Mouse (Mus musculus) kidney, embryonic 16.5 days (tissue): ENCODE data around the gene Tas2r143. TPM values are rescaled to one million over a fixed set of nuclear protein-coding genes. Genes with fewer than 3 reads are reported as not detected.

Source experiments
- ATAC-seq: fragments of 200-750 bp; cut with Nextera tagmentation; 2 replicates; pipeline ENCODE4 v1.8.0; 2017; ENCODE audit warnings: moderate TSS enrichment; ENCODE audit not compliant: low FRiP score, low TSS enrichment
- H3K27ac ChIP-seq: fragments of 300-500 bp; sonication (generic); 2 replicates; pipeline ENCODE4 v1.5.1; 2014; ENCODE audit warnings: low read length
- H3K27me3 ChIP-seq: fragments of 300-500 bp; sonication (generic); 2 replicates; pipeline ENCODE4 v1.6.1; 2014; ENCODE audit warnings: low read length, control low read depth, mixed read lengths; ENCODE audit not compliant: insufficient read depth
- H3K36me3 ChIP-seq: fragments of 300-500 bp; sonication (generic); 2 replicates; pipeline ENCODE4 v1.6.1; 2014; ENCODE audit warnings: low read length, control low read depth, mixed read lengths; ENCODE audit not compliant: insufficient read depth
- H3K4me1 ChIP-seq: fragments of 300-500 bp; sonication (generic); 2 replicates; pipeline ENCODE4 v1.6.1; 2014; ENCODE audit warnings: low read length, control low read depth, mixed read lengths; ENCODE audit not compliant: insufficient read depth
- H3K4me2 ChIP-seq: fragments of 300-500 bp; sonication (generic); replicated peaks from 2 replicates; pipeline ENCODE4 v1.6.1; 2014; ENCODE audit warnings: low read depth, low read length
- H3K4me3 ChIP-seq: fragments of 300-500 bp; sonication (generic); 2 replicates; pipeline ENCODE4 v1.5.1; 2014; ENCODE audit warnings: mild to moderate bottlenecking, low read length
- H3K9ac ChIP-seq: fragments of 300-500 bp; sonication (generic); replicated peaks from 2 replicates; pipeline ENCODE4 v1.6.1; 2014; ENCODE audit warnings: low read length
- H3K9me3 ChIP-seq: fragments of 300-500 bp; sonication (generic); 2 replicates; pipeline ENCODE4 v1.6.1; 2016; ENCODE audit warnings: low read length, control low read depth
- WGBS: fragments of 180-500 bp; shearing (Covaris S2); extraction: QIAGEN DNeasy Blood & Tissue Kit; methylation state at CpG from one replicate; pipeline ENCODE4 v1.1.7; 2014; 5-methylcytosine and 5-hydroxymethylcytosine counted together
- polyA plus RNA-seq: library from polyadenylated mRNA; unstranded; fragments of >200 nt; fragmentation: Nextera tagmentation; extraction: Ambion mirVana; gene quantifications from 2 replicates; pipeline ENCODE4 v1.2.1, GENCODE M21; 2015

Gene Tas2r143
- polyA plus RNA-seq, 1 experiment from 2014 or later, result not detected

GRCm38 (mm10) chr6:42364607-42365006, 35.4 kb upstream of the Tas2r143 start:
- WGBS, result 81% methylated on average over 15 of the region's 15 CpGs
- H3K9ac ChIP-seq, result no peak overlapping the region
- no peaks in the 10 kb centered on the region for H3K27me3 ChIP-seq
- H3K4me3 ChIP-seq, result no peak overlapping the region
- H3K9me3 ChIP-seq, result no peaks in the 10 kb centered on the region
- no peaks in the 10 kb centered on the region for H3K4me1 ChIP-seq
- no peak overlapping the region for H3K27ac ChIP-seq
- H3K4me2 ChIP-seq, result no peak overlapping the region
- ATAC-seq, result no peak
- H3K36me3 ChIP-seq, result peaks cover 18% of the 10 kb centered on the region; the same call in 1 of the 2 replicates

GRCm38 (mm10) chr6:42365215-42365614, 34.8 kb upstream of the Tas2r143 start:
- Histone ChIP-seq H3K4me1 (no peaks in the 10 kb centered on the region), H3K4me3 (no peak overlapping the region), H3K9me3 (no peaks in the 10 kb centered on the region), H3K4me2 (no peak overlapping the region), H3K27me3 (no peaks in the 10 kb centered on the region), H3K27ac (no peak overlapping the region), H3K36me3 (peaks cover 12% of the 10 kb centered on the region; the same call in 1 of the 2 replicates), H3K9ac (no peak overlapping the region)
- WGBS, result 85% methylated on average over 6 of the region's 6 CpGs
- no peak for ATAC-seq

GRCm38 (mm10) chr6:42369870-42370269, 30.2 kb upstream of the Tas2r143 start:
- 21% methylated on average over 3 of the region's 3 CpGs for WGBS
- Histone ChIP-seq H3K9me3 (no peaks in the 10 kb centered on the region), H3K4me2 (no peak overlapping the region), H3K4me1 (peaks cover 17% of the 10 kb centered on the region), H3K9ac (no peak overlapping the region), H3K27me3 (no peaks in the 10 kb centered on the region), H3K4me3 (no peak overlapping the region), H3K27ac (no peak overlapping the region), H3K36me3 (no peaks in the 10 kb centered on the region)
- no peak for ATAC-seq

GRCm38 (mm10) chr6:42370630-42371363, 29.2 kb upstream of the Tas2r143 start:
- no peaks in the 10 kb centered on the region for H3K36me3 ChIP-seq
- WGBS, result 58% methylated on average over 4 of the region's 4 CpGs
- no peak overlapping the region for H3K4me3 ChIP-seq
- ATAC-seq, result no peak
- no peak overlapping the region for H3K9ac ChIP-seq
- no peak overlapping the region for H3K4me2 ChIP-seq
- no peaks in the 10 kb centered on the region for H3K27me3 ChIP-seq
- H3K27ac ChIP-seq, result no peak overlapping the region
- H3K4me1 ChIP-seq, result peaks cover 17% of the 10 kb centered on the region
- no peaks in the 10 kb centered on the region for H3K9me3 ChIP-seq

- 10% methylated on average over 3 of the region's 3 CpGs for WGBS
- H3K9ac ChIP-seq, result no peak overlapping the region
Observed at GRCm38 (mm10) chr6:42372001-42372400, 28.0 kb upstream of the Tas2r143 start.

GRCm38 (mm10) chr6:42372421-42372815, 27.6 kb upstream of the Tas2r143 start:
- peaks cover 21% of the 10 kb centered on the region for H3K4me1 ChIP-seq
- no peaks in the 10 kb centered on the region for H3K27me3 ChIP-seq
- H3K36me3 ChIP-seq, result no peaks in the 10 kb centered on the region
- H3K4me3 ChIP-seq, result peak overlapping the region; percentile 51
- H3K9ac ChIP-seq, result peak overlapping the region; percentile 62
- 17% methylated on average over 9 of the region's 9 CpGs for WGBS
- peak overlapping the region; percentile 77 for H3K4me2 ChIP-seq
- no peaks in the 10 kb centered on the region for H3K9me3 ChIP-seq
- no peak overlapping the region for H3K27ac ChIP-seq
- peak; percentile 39 for ATAC-seq

More at GRCm38 (mm10) chr6:42372001-42372400, 28.0 kb upstream of the Tas2r143 start:
- H3K27me3 ChIP-seq, result no peaks in the 10 kb centered on the region
- H3K4me2 ChIP-seq, result peak overlapping the region; percentile 77
- peak; percentile 6 for ATAC-seq
- H3K4me3 ChIP-seq, result peak overlapping the region; percentile 51; the same call in 1 of the 2 replicates
- no peak overlapping the region for H3K27ac ChIP-seq
- H3K9me3 ChIP-seq, result no peaks in the 10 kb centered on the region
- peaks cover 21% of the 10 kb centered on the region for H3K4me1 ChIP-seq
- H3K36me3 ChIP-seq, result no peaks in the 10 kb centered on the region

GRCm38 (mm10) chr6:42372816-42373547, 27.1 kb upstream of the Tas2r143 start, which contains the start of gene Epha1:
Gene Epha1, minus strand, starts transcription at chr6:42373268.
- under 1% methylated on average over 31 of the region's 36 CpGs for WGBS
- Histone ChIP-seq H3K9me3 (no peaks in the 10 kb centered on the region), H3K9ac (peak within 1 kb of the TSS; percentile 62), H3K36me3 (no peaks in the 10 kb centered on the region), H3K4me3 (peak within 1 kb of the TSS; percentile 51), H3K4me2 (peak within 1 kb of the TSS; percentile 77), H3K4me1 (peaks cover 21% of the 10 kb centered on the region), H3K27me3 (no peaks in the 10 kb centered on the region), H3K27ac (no peak within 1 kb of the TSS)
- peak; percentile 87 for ATAC-seq

- no peak for ATAC-seq
- peak overlapping the region; percentile 51 for H3K4me3 ChIP-seq
- peak overlapping the region; percentile 62 for H3K9ac ChIP-seq
- peaks cover 21% of the 10 kb centered on the region for H3K4me1 ChIP-seq
- peak overlapping the region; percentile 77 for H3K4me2 ChIP-seq
- WGBS, result 42% methylated on average over 7 of the region's 7 CpGs
- no peaks in the 10 kb centered on the region for H3K27me3 ChIP-seq
- H3K9me3 ChIP-seq, result no peaks in the 10 kb centered on the region
- no peak overlapping the region for H3K27ac ChIP-seq
- H3K36me3 ChIP-seq, result no peaks in the 10 kb centered on the region
Observed at GRCm38 (mm10) chr6:42373669-42374430, 26.2 kb upstream of the Tas2r143 start.

GRCm38 (mm10) chr6:42374701-42375100, 25.3 kb upstream of the Tas2r143 start:
- Histone ChIP-seq H3K4me2 (no peak overlapping the region), H3K4me1 (peaks cover 21% of the 10 kb centered on the region), H3K4me3 (no peak overlapping the region), H3K27me3 (no peaks in the 10 kb centered on the region), H3K9me3 (no peaks in the 10 kb centered on the region), H3K9ac (no peak overlapping the region), H3K27ac (no peak overlapping the region), H3K36me3 (no peaks in the 10 kb centered on the region)
- WGBS, result 79% methylated on average over 4 of the region's 4 CpGs
- no peak for ATAC-seq
